Mouse (Mus musculus): ENCODE data around the gene Fam19a2. TPM values are rescaled to one million over a fixed set of nuclear protein-coding genes. Genes with fewer than 3 reads are reported as not detected.

Fam19a2 gene
- total RNA-seq, 1 experiment: 0.27 TPM

- no peak for TF ChIP-seq HCFC1 (IDR thresholded peaks at IDR 0.05; ENCODE audit: borderline replicate concordance, insufficient read depth, low read length)
- TF ChIP-seq ZNF384 (IDR thresholded peaks at IDR 0.05; ENCODE audit: low read depth, low read length): no peak
- TF ChIP-seq MAFK (IDR thresholded peaks at IDR 0.05; ENCODE audit: insufficient read depth, low read depth, low read length): no peak
- TF ChIP-seq ZC3H11A (IDR thresholded peaks at IDR 0.05; ENCODE audit: borderline replicate concordance, low read depth, low read length): no peak
- no peak for TF ChIP-seq CHD2 (IDR thresholded peaks at IDR 0.05; ENCODE audit: low read depth, low read length)
Measured at GRCm38 (mm10) chr10:123418616-123419173, 154.9 kb downstream of the Fam19a2 start.

GRCm38 (mm10) chr10:123420249-123420648, 156.5 kb downstream of the Fam19a2 start:
- H3K4me3 ChIP-seq (ENCODE audit: insufficient read depth in 1 of 2, low read depth in 1 of 2, low read length in 2 of 2, poor library complexity in 1 of 2, severe bottlenecking in 1 of 2): no peak overlapping the region
- no peaks in the 10 kb centered on the region for H3K36me3 ChIP-seq (ENCODE audit: control insufficient read depth, insufficient read depth, low read length, poor library complexity, severe bottlenecking)
- TF ChIP-seq ZNF384 (IDR thresholded peaks at IDR 0.05; ENCODE audit: low read depth, low read length) (no peak), MAFK (IDR thresholded peaks at IDR 0.05; ENCODE audit: insufficient read depth, low read depth, low read length) (no peak), HCFC1 (IDR thresholded peaks at IDR 0.05; ENCODE audit: borderline replicate concordance, insufficient read depth, low read length) (no peak), ZC3H11A (IDR thresholded peaks at IDR 0.05; ENCODE audit: borderline replicate concordance, low read depth, low read length) (no peak), CHD2 (IDR thresholded peaks at IDR 0.05; ENCODE audit: low read depth, low read length) (no peak)
- in situ Hi-C loops (cut with MboI; ENCODE audit: low sequenced_read_pairs in 2 of 2, unreplicated experiment in 2 of 2): no loop called here
- no peaks in the 10 kb centered on the region for H3K4me1 ChIP-seq (ENCODE audit: control insufficient read depth in 2 of 2, insufficient read depth in 2 of 2, low read length in 2 of 2, poor library complexity in 1 of 2)
- H3K9me3 ChIP-seq (ENCODE audit: control insufficient read depth, insufficient read depth, low read depth, low read length): no peaks in the 10 kb centered on the region
- H3K9ac ChIP-seq (ENCODE audit: insufficient read depth, low read depth, low read length, poor library complexity, severe bottlenecking): no peak overlapping the region
- no peak overlapping the region for H3K27ac ChIP-seq (ENCODE audit: insufficient read depth, low read depth, low read length, poor library complexity, severe bottlenecking)
- no peak for DNase-seq (ENCODE audit: low read depth, low spot score)

More at GRCm38 (mm10) chr10:123418616-123419173, 154.9 kb downstream of the Fam19a2 start:
- no peaks in the 10 kb centered on the region for H3K36me3 ChIP-seq (ENCODE audit: control insufficient read depth, insufficient read depth, low read length, poor library complexity, severe bottlenecking)
- no peaks in the 10 kb centered on the region for H3K4me1 ChIP-seq (ENCODE audit: control insufficient read depth in 2 of 2, insufficient read depth in 2 of 2, low read length in 2 of 2, poor library complexity in 1 of 2)
- in situ Hi-C loops (cut with MboI; ENCODE audit: low sequenced_read_pairs in 2 of 2, unreplicated experiment in 2 of 2): no loop called here
- no peak overlapping the region for H3K9ac ChIP-seq (ENCODE audit: insufficient read depth, low read depth, low read length, poor library complexity, severe bottlenecking)
- H3K9me3 ChIP-seq (ENCODE audit: control insufficient read depth, insufficient read depth, low read depth, low read length): no peaks in the 10 kb centered on the region
- no peak overlapping the region for H3K4me3 ChIP-seq (ENCODE audit: insufficient read depth in 1 of 2, low read depth in 1 of 2, low read length in 2 of 2, poor library complexity in 1 of 2, severe bottlenecking in 1 of 2)
- DNase-seq (ENCODE audit: low read depth, low spot score): no peak
- H3K27ac ChIP-seq (ENCODE audit: insufficient read depth, low read depth, low read length, poor library complexity, severe bottlenecking): no peak overlapping the region

GRCm38 (mm10) chr10:123424482-123424881, 160.7 kb downstream of the Fam19a2 start:
- H3K9me3 ChIP-seq (ENCODE audit: control insufficient read depth, insufficient read depth, low read depth, low read length): no peaks in the 10 kb centered on the region
- no peak for DNase-seq (ENCODE audit: low read depth, low spot score)
- in situ Hi-C loops (cut with MboI; ENCODE audit: low sequenced_read_pairs in 2 of 2, unreplicated experiment in 2 of 2): no loop called here
- H3K4me1 ChIP-seq (ENCODE audit: control insufficient read depth in 2 of 2, insufficient read depth in 2 of 2, low read length in 2 of 2, poor library complexity in 1 of 2): no peaks in the 10 kb centered on the region
- no peaks in the 10 kb centered on the region for H3K36me3 ChIP-seq (ENCODE audit: control insufficient read depth, insufficient read depth, low read length, poor library complexity, severe bottlenecking)
- H3K4me3 ChIP-seq (ENCODE audit: insufficient read depth in 1 of 2, low read depth in 1 of 2, low read length in 2 of 2, poor library complexity in 1 of 2, severe bottlenecking in 1 of 2): no peak overlapping the region
- no peak overlapping the region for H3K9ac ChIP-seq (ENCODE audit: insufficient read depth, low read depth, low read length, poor library complexity, severe bottlenecking)
- H3K27ac ChIP-seq (ENCODE audit: insufficient read depth, low read depth, low read length, poor library complexity, severe bottlenecking): no peak overlapping the region
- no peak for TF ChIP-seq HCFC1 (IDR thresholded peaks at IDR 0.05; ENCODE audit: borderline replicate concordance, insufficient read depth, low read length)
- TF ChIP-seq ZNF384 (IDR thresholded peaks at IDR 0.05; ENCODE audit: low read depth, low read length): no peak
- TF ChIP-seq CHD2 (IDR thresholded peaks at IDR 0.05; ENCODE audit: low read depth, low read length): no peak
- TF ChIP-seq MAFK (IDR thresholded peaks at IDR 0.05; ENCODE audit: insufficient read depth, low read depth, low read length): no peak
- no peak for TF ChIP-seq ZC3H11A (IDR thresholded peaks at IDR 0.05; ENCODE audit: borderline replicate concordance, low read depth, low read length)

- Histone ChIP-seq H3K27ac (ENCODE audit: insufficient read depth, low read depth, low read length, poor library complexity, severe bottlenecking) (no peak overlapping the region), H3K9ac (ENCODE audit: insufficient read depth, low read depth, low read length, poor library complexity, severe bottlenecking) (no peak overlapping the region), H3K9me3 (ENCODE audit: control insufficient read depth, insufficient read depth, low read depth, low read length) (no peaks in the 10 kb centered on the region), H3K4me1 (ENCODE audit: control insufficient read depth in 2 of 2, insufficient read depth in 2 of 2, low read length in 2 of 2, poor library complexity in 1 of 2) (no peaks in the 10 kb centered on the region), H3K4me3 (ENCODE audit: insufficient read depth in 1 of 2, low read depth in 1 of 2, low read length in 2 of 2, poor library complexity in 1 of 2, severe bottlenecking in 1 of 2) (no peak overlapping the region), H3K36me3 (ENCODE audit: control insufficient read depth, insufficient read depth, low read length, poor library complexity, severe bottlenecking) (no peaks in the 10 kb centered on the region)
- TF ChIP-seq ZC3H11A (IDR thresholded peaks at IDR 0.05; ENCODE audit: borderline replicate concordance, low read depth, low read length) (no peak), ZNF384 (IDR thresholded peaks at IDR 0.05; ENCODE audit: low read depth, low read length) (no peak), MAFK (IDR thresholded peaks at IDR 0.05; ENCODE audit: insufficient read depth, low read depth, low read length) (no peak), HCFC1 (IDR thresholded peaks at IDR 0.05; ENCODE audit: borderline replicate concordance, insufficient read depth, low read length) (no peak), CHD2 (IDR thresholded peaks at IDR 0.05; ENCODE audit: low read depth, low read length) (no peak)
- in situ Hi-C loops (cut with MboI; ENCODE audit: low sequenced_read_pairs in 2 of 2, unreplicated experiment in 2 of 2): no loop called here
- DNase-seq (ENCODE audit: low read depth, low spot score): no peak
Measured at GRCm38 (mm10) chr10:123426527-123427363, 162.9 kb downstream of the Fam19a2 start.

All from ES-E14 (cell line).